Mouse (Mus musculus): ENCODE results near the gene Fbl.

DNA sequence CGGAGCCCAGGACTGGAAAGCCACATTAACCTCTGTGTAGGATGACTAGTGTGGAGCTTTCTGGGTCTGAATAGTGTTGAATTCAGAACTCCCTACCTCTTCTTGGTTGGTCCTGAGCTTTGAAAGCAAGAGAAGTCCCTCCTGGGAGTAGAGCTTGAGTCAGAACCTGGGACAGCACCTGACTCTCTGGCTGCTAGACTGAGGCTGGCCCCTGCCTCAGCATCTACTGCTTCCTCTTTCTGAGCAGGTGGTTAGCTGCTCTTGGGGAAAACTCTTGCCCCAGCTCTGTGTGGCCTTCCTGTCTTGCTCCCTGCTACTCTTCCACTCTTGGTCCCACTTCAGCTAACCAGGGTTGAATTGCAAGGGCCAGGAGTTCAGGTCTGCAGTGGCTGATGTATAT is 22.4 kb downstream of the Fbl start:
- no peak for TF ChIP-seq CTCF (IDR thresholded peaks at IDR 0.05; ENCODE audit: extremely low read depth, insufficient read length, insufficient replicate concordance, low read depth, low read length)
- no peak for TF ChIP-seq POLR2A (IDR thresholded peaks at IDR 0.05; ENCODE audit: low read depth, low read length)

All from small intestine, adult 2 months (tissue).